Mouse (Mus musculus) CH12.LX (cell line): ENCODE measurements around the gene Cgref1. TPM values are rescaled to one million over a fixed set of nuclear protein-coding genes. Genes with fewer than 3 reads are reported as not detected.

Source experiments
- DNase-seq: peaks from one replicate; pipeline ENCODE4 v3.0.0-alpha.2; 2013; ENCODE audit errors: extremely low read depth
- H3K27ac ChIP-seq: 2 replicates; pipeline ENCODE4 v1.5.1; 2012; ENCODE audit warnings: low read depth, mild to moderate bottlenecking, control low read depth, moderate library complexity; ENCODE audit not compliant: insufficient read depth
- H3K27me3 ChIP-seq: replicated peaks from 2 replicates; pipeline ENCODE3; 2012; ENCODE audit warnings: inconsistent platforms
- H3K36me3 ChIP-seq, 2 experiments: replicated peaks in 1 of 2; 2 replicates each; pipeline versions ENCODE3 to v1.6.1; 2012; ENCODE audit warnings: inconsistent platforms in 1 of 2, low read length in 1 of 2, mild to moderate bottlenecking in 1 of 2, mixed read lengths in 1 of 2, moderate library complexity in 1 of 2; ENCODE audit not compliant: control insufficient read depth in 1 of 2, insufficient read depth in 1 of 2
- H3K4me1 ChIP-seq, 2 experiments: 2 replicates each; pipeline ENCODE4 v1.6.1; 2012; ENCODE audit warnings: inconsistent platforms in 1 of 2, moderate library complexity in 1 of 2; ENCODE audit not compliant: insufficient read depth in 2 of 2, control insufficient read depth in 1 of 2
- H3K4me2 ChIP-seq: 2 replicates; pipeline ENCODE4 v1.6.1; 2012; ENCODE audit warnings: low read depth, mild to moderate bottlenecking, control low read depth; ENCODE audit not compliant: poor library complexity, insufficient read depth, severe bottlenecking
- H3K4me3 ChIP-seq, 3 experiments: fragments of 150-350 bp in 1 of 3; sonication (generic) in 1 of 3; replicated peaks in 1 of 3; 2 replicates each; pipeline versions ENCODE3 to v1.5.1; 2011 to 2012; ENCODE audit warnings: low read depth in 2 of 3, low read length in 2 of 3, mild to moderate bottlenecking in 2 of 3, moderate library complexity in 2 of 3, control low read depth in 1 of 3, improper control_type of control experiment in 1 of 3, inconsistent platforms in 1 of 3, mixed read lengths in 1 of 3; ENCODE audit not compliant: poor library complexity in 1 of 3
- H3K79me2 ChIP-seq: replicated peaks from 2 replicates; pipeline ENCODE4 v1.6.1; 2012; ENCODE audit warnings: mild to moderate bottlenecking, moderate library complexity; ENCODE audit not compliant: control insufficient read depth, poor library complexity, insufficient read depth, severe bottlenecking; ENCODE audit errors: extremely low read depth
- H3K9ac ChIP-seq: 2 replicates; pipeline ENCODE4 v1.6.1; 2012; ENCODE audit warnings: low read depth, mild to moderate bottlenecking, control low read depth, moderate library complexity; ENCODE audit not compliant: insufficient read depth
- H3K9me3 ChIP-seq: replicated peaks from 2 replicates; pipeline ENCODE3; 2012; ENCODE audit warnings: low read length, inconsistent platforms, mixed read lengths
- ELF1 ChIP-seq: IDR thresholded peaks from 2 replicates; pipeline ENCODE4 v1.6.1; 2014; ENCODE audit warnings: low read depth, mild to moderate bottlenecking, inconsistent platforms, low read length, improper control_type of control experiment
- EP300 ChIP-seq: IDR thresholded peaks from 2 replicates; pipeline ENCODE4 v1.6.1; 2011; ENCODE audit warnings: low read length, improper control_type of control experiment
- ETS1 ChIP-seq: conservative IDR thresholded peaks from 2 replicates; pipeline ENCODE4 v1.6.1; 2012; ENCODE audit warnings: low read depth, mild to moderate bottlenecking, inconsistent platforms, low read length, improper control_type of control experiment, moderate library complexity
- GABPA ChIP-seq: IDR thresholded peaks from 2 replicates; pipeline ENCODE4 v1.6.1; 2012; ENCODE audit warnings: low read depth, low read length, improper control_type of control experiment, inconsistent platforms; ENCODE audit not compliant: insufficient replicate concordance
- HCFC1 ChIP-seq: IDR thresholded peaks from 2 replicates; pipeline ENCODE4 v1.6.1; 2012; ENCODE audit warnings: low read depth, mild to moderate bottlenecking, inconsistent platforms, low read length, improper control_type of control experiment
- IRF4 ChIP-seq: IDR thresholded peaks from 2 replicates; pipeline ENCODE4 v1.6.1; 2014; ENCODE audit warnings: low read depth, mild to moderate bottlenecking, inconsistent platforms, low read length, improper control_type of control experiment
- JUN ChIP-seq: IDR thresholded peaks from 2 replicates; pipeline ENCODE4 v1.6.1; 2011; ENCODE audit warnings: low read depth, mild to moderate bottlenecking, low read length, improper control_type of control experiment, moderate library complexity; ENCODE audit not compliant: insufficient read depth
- JUND ChIP-seq: conservative IDR thresholded peaks from 2 replicates; pipeline ENCODE4 v1.6.1; 2011; ENCODE audit warnings: low read depth, low read length, improper control_type of control experiment
- MAX ChIP-seq: IDR thresholded peaks from 2 replicates; pipeline ENCODE4 v1.6.1; 2011; ENCODE audit warnings: low read length, improper control_type of control experiment
- MEF2A ChIP-seq: IDR thresholded peaks from 2 replicates; pipeline ENCODE4 v1.6.1; 2014; ENCODE audit warnings: low read depth, mild to moderate bottlenecking, inconsistent platforms, low read length, improper control_type of control experiment, borderline replicate concordance
- NELFE ChIP-seq: IDR thresholded peaks from 2 replicates; pipeline ENCODE4 v1.6.1; 2011; ENCODE audit warnings: low read depth, low read length, improper control_type of control experiment
- PAX5 ChIP-seq: IDR thresholded peaks from 2 replicates; pipeline ENCODE4 v1.6.1; 2012; ENCODE audit warnings: low read length, inconsistent platforms, mixed read lengths
- SIN3A ChIP-seq: IDR thresholded peaks from 2 replicates; pipeline ENCODE4 v1.6.1; 2012; ENCODE audit warnings: low read length, improper control_type of control experiment, inconsistent platforms
- SMC3 ChIP-seq: IDR thresholded peaks from 2 replicates; pipeline ENCODE4 v1.6.1; 2011; ENCODE audit warnings: low read depth, low read length, improper control_type of control experiment
- TBP ChIP-seq: conservative IDR thresholded peaks from 2 replicates; pipeline ENCODE4 v1.6.1; 2011; ENCODE audit warnings: low read depth, low read length, improper control_type of control experiment
- TCF12 ChIP-seq: IDR thresholded peaks from 2 replicates; pipeline ENCODE4 v1.6.1; 2014; ENCODE audit warnings: low read depth, mild to moderate bottlenecking, inconsistent platforms, low read length, improper control_type of control experiment
- USF1 ChIP-seq: IDR thresholded peaks from 2 replicates; pipeline ENCODE4 v1.6.1; 2014; ENCODE audit warnings: low read depth, mild to moderate bottlenecking, inconsistent platforms, low read length, improper control_type of control experiment
- ZC3H11A ChIP-seq: IDR thresholded peaks from 2 replicates; pipeline ENCODE4 v1.6.1; 2012; ENCODE audit warnings: low read depth, mild to moderate bottlenecking, inconsistent platforms, low read length, improper control_type of control experiment
- ZKSCAN1 ChIP-seq: IDR thresholded peaks from 2 replicates; pipeline ENCODE4 v1.6.1; 2012; ENCODE audit warnings: low read depth, inconsistent platforms, low read length, improper control_type of control experiment, borderline replicate concordance
- ZMIZ1 ChIP-seq: IDR thresholded peaks from 2 replicates; pipeline ENCODE4 v1.6.1; 2012; ENCODE audit warnings: low read depth, mild to moderate bottlenecking, inconsistent platforms, low read length, improper control_type of control experiment
- dilution Hi-C: fragments of 300-500 bp; cut with MboI; formaldehyde crosslinking; loops from 2 replicates; pipeline ENCODE4 v1.14.3; 2020; ENCODE audit warnings: low sequenced_read_pairs; ENCODE audit not compliant: extremely low pct_unique_long_range_greater_than_20kb, extremely low pct_ligation_motif_present
- in situ Hi-C: fragments of 300-500 bp; cut with MboI; formaldehyde crosslinking; loops from 3 replicates; pipeline ENCODE4 v1.14.3; 2019; ENCODE audit warnings: low sequenced_read_pairs, low pct_ligation_motif_present, low pct_unique_long_range_greater_than_20kb, mixed read lengths
- polyA plus RNA-seq: library from polyadenylated mRNA; unstranded; fragments of >175 nt; gene quantifications from 2 replicates; pipeline ENCODE4 v1.2.1, GENCODE M21; 2012; ENCODE audit warnings: low read depth; ENCODE audit not compliant: insufficient read length
- total RNA-seq, 2 experiments: library from RNA; depleted of rRNA; stranded (reverse); fragments of 300-350 nt in 1 of 2; fragments of >200 nt in 1 of 2; gene quantifications; 2 replicates each; pipeline ENCODE4 v1.2.3; 2012 to 2014

Gene Cgref1
- total and polyA plus RNA-seq, 3 experiments = not detected

- Histone ChIP-seq H3K4me3 (no peak overlapping the region), H3K27me3 (peaks cover 45% of the 10 kb centered on the region), H3K4me2 (no peak overlapping the region), H3K4me1 (peaks cover 7 to 21% of the 10 kb centered on the region in 2 experiments), H3K36me3 (no peaks in the 10 kb centered on the region), H3K9me3 (no peaks in the 10 kb centered on the region), H3K27ac (no peak overlapping the region), H3K79me2 (no peaks in the 10 kb centered on the region), H3K9ac (no peak overlapping the region)
- dilution Hi-C loops (no loop called here), in situ Hi-C loops (no loop called here)
- no peak for TF ChIP-seq IRF4
- 0 out of 2 replicates have a peak, but pooled peaks have one; percentile 2 for TF ChIP-seq MEF2A
- TF ChIP-seq EP300 = no peak
- DNase-seq = no peak
Measured at GRCm38 (mm10) chr5:30915456-30915855, 29.9 kb downstream of the Cgref1 start.

GRCm38 (mm10) chr5:30914849-30915248 lies 30.5 kb downstream of the Cgref1 start:
- H3K79me2 ChIP-seq = no peaks in the 10 kb centered on the region
- no peak for TF ChIP-seq ETS1
- TF ChIP-seq TBP = no peak
- no peak for TF ChIP-seq ZKSCAN1
- no peak for TF ChIP-seq GABPA
- no peak for TF ChIP-seq PAX5
- no peak for TF ChIP-seq HCFC1
- no peak for TF ChIP-seq MEF2A
- no peak for TF ChIP-seq TCF12
- no peak for TF ChIP-seq SIN3A
- no peak for TF ChIP-seq JUND
- no peak for TF ChIP-seq ZC3H11A
- TF ChIP-seq MAX = no peak
- no peak for TF ChIP-seq SMC3
- no peak for TF ChIP-seq JUN
- no peak for TF ChIP-seq ZMIZ1
- no peak for TF ChIP-seq ELF1
- no peak for TF ChIP-seq USF1
- no peak for TF ChIP-seq NELFE
- TF ChIP-seq, all 38 proteins: peak for 0
- in situ Hi-C loops (no loop called here), dilution Hi-C loops (no loop called here)
- Histone ChIP-seq H3K4me1 (peaks cover 4 to 19% of the 10 kb centered on the region in 2 experiments), H3K36me3 (no peaks in the 10 kb centered on the region), H3K4me3 (no peak overlapping the region), H3K27ac (no peak overlapping the region), H3K9me3 (no peaks in the 10 kb centered on the region), H3K9ac (no peak overlapping the region), H3K27me3 (peaks cover 39% of the 10 kb centered on the region), H3K4me2 (no peak overlapping the region)
- DNase-seq = no peak
